Mouse (Mus musculus) megakaryocyte progenitor cell, adult 5-6 weeks (primary cell): ENCODE measurements around the gene Rnf32. TPM values are rescaled to one million over a fixed set of nuclear protein-coding genes. Genes with fewer than 3 reads are reported as not detected.

Source experiments
- ATAC-seq: replicated peaks from 2 replicates; pipeline ENCODE4 v1.8.0; 2016; ENCODE audit warnings: mild to moderate bottlenecking, moderate TSS enrichment, inconsistent platforms; ENCODE audit not compliant: poor library complexity
- total RNA-seq, 2 experiments: library from RNA; stranded (forward) in 1 of 2; stranded (reverse) in 1 of 2; fragments of 157-497, 149-512 nt in 1 of 2; fragments of 200-1000 nt in 1 of 2; gene quantifications; 2 replicates each; pipeline versions ENCODE4 v1.2.3 to v1.2.4; 2015 to 2017

Gene Rnf32
- total RNA-seq, 2 experiments from 2014 or later, result not detected

DNA sequence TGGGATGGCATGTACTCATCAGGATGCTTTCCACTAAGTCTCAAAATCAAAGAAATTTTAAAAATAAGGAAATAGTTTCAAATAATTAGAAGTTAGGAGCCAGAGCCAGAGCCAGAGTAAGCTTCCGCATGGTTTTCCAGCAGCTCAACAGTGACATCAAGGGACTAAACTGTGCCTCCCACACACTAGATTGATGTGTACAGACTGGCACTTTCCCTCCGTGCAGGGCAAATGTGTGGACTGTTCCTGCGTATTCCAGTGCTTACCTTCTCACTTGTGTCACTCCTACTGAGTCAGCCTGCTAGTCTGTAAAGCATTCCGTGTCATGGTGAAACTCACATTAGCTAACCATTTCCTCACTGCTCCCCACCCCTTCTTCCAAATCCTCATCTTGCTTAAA lies 75.1 kb downstream of the Rnf32 start:
- no peak for ATAC-seq

DNA sequence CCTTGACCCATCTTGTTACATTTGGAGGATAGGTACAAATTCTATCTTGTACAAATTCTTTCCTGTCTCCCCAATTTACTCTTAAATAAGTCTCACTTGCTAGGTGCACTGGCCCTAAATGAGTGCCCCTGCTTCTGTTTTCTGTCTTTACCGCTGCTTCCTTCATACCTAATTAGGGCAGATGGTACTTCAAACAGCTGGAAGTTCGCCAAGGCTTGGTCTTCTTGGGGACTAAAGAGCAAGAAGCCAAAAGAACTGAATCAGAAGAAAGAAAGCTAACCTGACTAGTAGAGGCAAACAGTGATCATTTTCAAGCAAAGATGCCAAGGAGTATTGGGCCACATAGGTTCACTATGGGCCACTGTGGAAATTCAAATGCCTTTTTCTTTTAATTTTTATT lies 77.6 kb downstream of the Rnf32 start:
- ATAC-seq, result no peak

DNA sequence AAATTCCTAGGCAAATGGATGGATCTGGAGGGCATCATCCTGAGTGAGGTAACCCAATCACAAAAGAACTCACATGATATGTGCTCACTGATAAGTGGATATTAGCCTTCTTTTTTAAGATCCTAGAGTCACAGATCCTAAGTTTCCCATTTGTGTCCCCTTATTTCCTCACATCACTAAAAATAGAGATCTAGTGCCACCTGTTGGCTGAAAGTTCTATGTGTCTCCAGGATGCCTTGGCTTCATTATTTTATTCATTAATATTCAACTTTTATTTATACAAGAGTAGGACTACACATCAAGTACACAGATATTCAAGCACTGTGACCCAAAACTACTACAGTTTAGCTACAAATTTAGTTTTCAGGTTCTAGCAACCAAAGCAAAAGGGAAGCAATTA lies 79.0 kb downstream of the Rnf32 start:
- no peak for ATAC-seq

Other genes starting within 250 kb of the Rnf32 start
- 2.2 TPM in 2 replicates for gene Lmbr1, start 182.4 kb downstream of the Rnf32 start, total RNA-seq (2015)
- gene Lmbr1, start 182.4 kb downstream of the Rnf32 start, total RNA-seq (2017), result 4.4 and 5.1 TPM in 2 replicates
- gene Nom1, start 238.7 kb downstream of the Rnf32 start, total RNA-seq (2015), result 19.6 and 22.0 TPM in 2 replicates
- 16.7 and 25.4 TPM in 2 replicates for gene Nom1, start 238.7 kb downstream of the Rnf32 start, total RNA-seq (2017)